Mouse (Mus musculus) ovary, postnatal 10 days (tissue): ENCODE results near the gene Pvalb.

Source experiments
- DNase-seq: peaks from one replicate; pipeline ENCODE4 v3.0.0; 2022; ENCODE audit warnings: low spot score

Gene Pvalb

DNA sequence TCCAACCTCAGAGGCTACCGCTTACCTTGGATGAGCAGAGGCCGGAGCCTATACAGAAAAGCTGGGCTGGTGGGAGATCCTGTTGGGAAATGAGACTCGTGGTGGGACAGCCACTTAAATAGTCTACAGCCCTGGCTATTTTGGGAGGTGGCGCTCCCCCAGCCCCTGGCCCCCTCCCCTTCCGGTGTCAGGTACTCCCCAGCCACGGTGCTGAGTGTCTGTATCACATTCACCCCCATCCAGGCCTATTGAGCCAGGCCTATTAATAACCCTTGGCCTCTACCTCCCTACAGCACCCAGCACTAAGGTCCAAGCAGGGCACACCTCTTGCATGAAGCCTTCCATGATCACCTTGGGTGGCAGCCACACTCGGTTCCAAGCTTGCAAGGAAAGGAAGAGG, at the start of gene Pvalb:
Pvalb (minus strand) TSS at position 89 of the 400 bp plus-strand sequence.
- DNase-seq: no peak

DNA sequence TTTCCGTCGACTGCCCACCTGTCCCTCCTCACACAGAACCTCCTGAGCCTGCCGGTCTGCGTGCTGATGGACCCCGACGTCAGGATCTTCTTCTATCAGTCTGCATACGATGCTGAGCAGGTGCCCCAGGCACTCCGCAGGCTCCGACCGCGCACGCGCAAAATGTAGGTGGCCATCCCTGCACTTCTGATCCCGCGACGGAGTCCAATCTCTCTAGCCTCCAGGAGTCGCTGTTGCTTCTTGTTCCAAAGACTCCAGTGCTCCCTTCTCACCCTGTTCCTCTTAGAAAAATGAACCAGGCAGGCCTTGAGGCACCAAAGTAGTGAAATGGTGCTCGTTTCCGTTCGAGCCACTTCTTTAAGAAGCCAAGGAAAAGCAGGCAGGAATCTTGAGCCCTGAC, 48.6 kb upstream of the Pvalb start:
- no peak for DNase-seq

DNA sequence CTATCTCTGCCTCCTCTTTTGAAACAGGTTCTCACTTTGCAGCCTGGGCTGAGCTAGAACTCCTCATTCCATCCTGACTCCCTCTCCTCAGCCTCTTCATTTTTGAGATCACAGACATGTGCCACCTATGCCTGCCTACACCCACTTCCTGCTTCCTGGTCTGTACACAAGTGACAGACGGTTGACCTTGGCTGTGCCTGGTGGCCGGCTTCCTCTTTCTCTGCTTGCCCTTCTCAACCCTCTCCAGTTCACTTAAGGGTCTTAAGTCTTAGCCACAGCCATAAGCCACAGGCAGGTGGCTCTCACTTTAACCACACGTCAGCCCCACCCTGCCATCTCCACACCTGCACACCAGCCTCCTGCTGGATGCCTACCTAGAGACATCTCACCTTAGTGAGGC, 42.2 kb upstream of the Pvalb start:
- DNase-seq: no peak

DNA sequence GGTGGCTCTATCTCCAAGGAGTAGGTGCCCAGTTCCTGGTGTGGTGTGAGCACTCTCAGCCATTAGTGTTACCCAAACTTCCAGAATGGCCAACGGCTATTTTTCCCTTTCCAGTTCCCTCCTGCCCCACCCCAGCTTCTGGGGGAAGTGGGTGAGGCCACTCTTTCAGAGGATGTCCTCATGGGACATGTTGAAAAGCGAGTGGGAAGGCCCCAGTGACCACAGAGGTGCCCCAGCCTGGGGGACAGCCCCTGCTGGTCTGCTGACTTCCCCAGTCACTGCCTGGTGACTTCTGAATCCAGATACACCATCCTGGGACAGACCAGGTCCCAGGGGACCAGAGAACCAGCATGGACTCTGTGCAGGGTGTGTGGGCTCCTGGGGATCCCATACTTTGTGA, 41.5 kb upstream of the Pvalb start:
- no peak for DNase-seq

DNA sequence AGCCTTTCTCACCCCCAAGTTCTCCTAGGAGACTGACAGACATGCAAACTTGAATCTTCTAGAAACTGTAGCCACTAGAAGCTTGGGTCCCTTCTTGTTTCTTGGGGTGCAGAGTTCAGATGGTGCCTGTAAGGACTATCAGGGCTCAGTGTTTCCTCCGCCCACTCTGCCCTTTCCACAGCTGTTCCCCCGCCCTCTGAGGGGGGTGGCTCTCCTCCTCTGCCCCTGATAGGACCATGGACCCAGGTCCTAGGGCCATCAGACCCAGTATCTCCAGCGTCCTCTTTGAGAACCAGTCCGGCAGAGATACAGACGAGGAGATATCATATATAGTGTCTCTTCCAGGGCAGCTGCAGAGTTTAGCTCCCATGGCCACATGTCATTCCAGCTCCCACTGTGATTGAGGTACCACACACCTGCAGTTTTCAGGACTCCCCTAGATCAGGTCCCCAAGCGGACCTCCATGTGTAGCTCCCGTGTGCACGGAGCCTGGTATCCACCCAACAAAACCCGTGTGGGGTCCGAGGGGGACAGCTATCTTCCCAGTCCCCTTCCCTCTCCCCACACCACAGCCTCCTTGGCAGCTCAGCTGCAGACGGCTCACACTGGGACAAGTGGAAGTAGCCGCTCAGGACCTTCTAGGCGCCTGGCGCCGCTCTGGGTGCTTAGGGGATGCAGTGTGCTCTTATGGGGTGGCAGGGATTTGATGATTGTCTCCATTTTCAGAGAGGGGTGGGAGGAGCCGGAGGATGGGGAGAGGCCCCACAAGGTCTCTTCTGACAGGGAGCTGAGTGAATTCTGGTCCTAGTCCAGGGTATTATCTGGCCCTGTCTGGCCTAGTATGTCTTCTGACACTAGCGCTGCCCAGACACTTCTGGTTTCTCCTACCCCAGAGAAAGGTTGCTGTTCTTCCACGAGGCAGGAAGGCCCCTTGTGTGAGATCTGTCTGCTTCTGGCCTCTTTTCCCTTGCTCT, 40.2 kb upstream of the Pvalb start:
- DNase-seq: no peak

DNA sequence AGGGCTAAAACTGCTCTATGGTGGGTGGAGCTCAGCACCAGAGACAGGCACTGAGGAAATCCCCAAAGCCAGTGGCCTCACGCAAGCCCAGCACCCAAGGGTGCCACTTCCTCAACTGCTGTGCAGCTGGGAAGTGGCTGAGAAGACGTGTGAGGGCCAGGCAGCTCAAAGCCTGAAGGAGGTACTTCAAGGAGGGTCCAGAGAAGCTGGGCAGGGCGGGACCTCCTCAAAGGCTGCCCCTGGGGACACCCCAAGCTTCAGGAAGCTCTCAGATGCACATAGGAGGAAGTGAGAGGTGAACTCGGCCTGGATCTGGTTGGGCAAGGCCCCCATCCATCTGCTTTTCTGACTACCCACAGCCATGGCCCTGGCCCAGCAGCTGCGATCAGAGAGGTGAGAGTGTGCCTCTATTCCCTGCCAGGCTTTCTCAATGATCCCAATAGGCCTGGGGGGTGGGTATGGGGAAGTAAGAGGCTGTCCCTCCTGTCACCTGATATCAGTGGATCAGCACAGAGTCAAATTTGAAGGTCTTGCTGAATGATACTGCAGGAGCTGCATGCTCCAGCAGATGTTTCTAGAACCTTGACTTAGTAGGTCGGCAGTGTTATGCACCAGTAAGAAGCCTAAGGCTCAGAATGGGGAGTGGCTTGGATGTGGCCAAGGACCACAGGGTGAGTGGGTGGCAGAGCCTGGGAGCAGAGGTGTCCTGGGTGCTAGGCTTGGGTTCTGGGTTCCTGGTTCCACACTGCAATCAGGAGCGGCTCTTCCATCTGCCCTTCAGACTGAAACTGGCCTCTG, 38.7 kb upstream of the Pvalb start, which contains the start of gene Ncf4:
Ncf4 (plus strand) TSS at position 107 of the 798 bp plus-strand sequence.
- DNase-seq: no peak

DNA sequence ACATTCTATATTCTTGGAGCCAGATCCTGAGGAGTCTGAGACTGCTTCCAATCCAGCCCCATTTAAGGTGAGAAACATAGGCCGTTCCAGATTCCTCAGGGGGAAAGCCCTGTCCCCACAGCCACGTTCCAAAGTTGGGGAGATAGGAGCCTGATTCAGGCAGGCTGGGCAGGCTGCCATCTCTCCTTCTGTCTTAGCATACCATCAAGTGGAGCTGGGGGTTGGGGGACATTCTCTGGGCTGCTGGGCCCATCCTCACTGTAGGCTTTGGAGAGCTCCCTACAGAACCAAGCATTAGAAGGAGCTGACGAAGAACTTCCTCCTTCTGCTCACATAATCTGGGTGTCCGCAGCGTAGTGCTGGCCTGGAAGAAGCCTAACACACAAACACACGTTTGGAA, 37.6 kb upstream of the Pvalb start:
- no peak for DNase-seq

DNA sequence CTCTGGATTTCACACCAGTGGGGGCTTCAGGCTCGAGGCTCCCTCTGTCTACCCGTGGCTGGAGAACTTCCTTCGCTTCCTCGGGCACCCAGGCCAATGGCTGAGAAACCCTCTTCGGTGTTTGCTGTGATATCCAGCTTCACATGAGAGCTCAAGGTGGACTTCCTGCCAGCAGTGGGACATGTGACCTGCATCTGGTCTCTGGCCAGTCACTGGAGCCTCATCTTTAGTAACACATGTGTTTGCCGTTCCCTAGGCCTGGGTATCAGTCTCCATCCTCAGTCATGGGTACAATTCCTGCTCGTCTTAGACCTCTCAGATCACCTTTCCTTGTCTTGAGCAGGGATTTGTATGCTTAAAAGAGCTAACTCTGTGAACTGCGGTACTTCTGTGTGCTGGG, 36.9 kb upstream of the Pvalb start:
- DNase-seq: no peak

DNA sequence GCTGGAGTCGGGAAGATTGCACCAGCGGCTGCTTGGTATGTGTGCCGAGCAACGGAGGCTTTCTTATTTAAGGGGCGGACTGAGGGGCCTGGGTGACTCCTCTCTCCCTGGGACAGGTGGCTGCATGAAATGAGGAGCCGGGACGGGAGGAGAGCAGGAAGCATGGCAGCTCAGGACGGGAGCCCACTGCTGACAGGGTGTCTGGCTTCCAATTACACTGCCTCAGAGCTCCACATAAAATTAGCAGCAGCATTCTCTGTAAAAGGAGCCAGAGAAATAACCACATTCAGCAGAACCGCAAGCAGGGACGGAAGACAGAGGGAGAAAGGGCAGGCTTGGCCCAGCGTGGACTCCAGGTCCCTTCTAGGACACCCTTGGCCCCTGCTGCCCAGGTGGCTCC, 35.1 kb upstream of the Pvalb start:
- DNase-seq: no peak

DNA sequence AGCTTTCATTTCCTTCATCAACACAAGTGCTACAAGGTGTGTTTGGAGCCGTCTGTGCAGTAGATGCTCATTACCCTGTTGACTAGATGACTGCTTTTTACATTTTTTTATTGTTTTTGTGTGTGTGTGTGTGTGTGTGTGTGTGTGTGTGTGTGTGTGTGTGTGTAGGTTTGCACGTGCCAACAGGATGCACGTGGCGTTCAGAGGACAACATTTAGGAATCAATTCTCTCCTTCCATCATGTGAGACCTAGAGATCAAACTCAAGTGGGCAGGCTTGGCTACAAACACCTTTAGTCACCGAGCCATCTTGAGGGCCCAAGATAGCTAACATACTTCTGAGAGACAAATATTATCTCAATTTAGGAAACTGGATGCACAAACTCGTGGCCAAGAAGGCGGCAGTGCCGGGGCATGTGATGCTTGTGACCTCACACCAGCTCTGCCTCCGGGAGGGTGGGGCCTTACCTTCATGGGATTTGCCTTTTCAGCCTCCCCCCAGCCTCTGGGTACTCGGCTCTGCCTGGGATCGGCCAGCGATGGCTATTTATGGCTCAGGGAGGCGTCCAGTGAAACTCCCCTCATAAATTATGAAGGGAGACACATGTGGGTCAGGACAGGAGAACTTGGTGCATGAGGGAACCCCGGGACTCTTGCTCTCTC, 33.9 kb upstream of the Pvalb start:
- no peak for DNase-seq

DNA sequence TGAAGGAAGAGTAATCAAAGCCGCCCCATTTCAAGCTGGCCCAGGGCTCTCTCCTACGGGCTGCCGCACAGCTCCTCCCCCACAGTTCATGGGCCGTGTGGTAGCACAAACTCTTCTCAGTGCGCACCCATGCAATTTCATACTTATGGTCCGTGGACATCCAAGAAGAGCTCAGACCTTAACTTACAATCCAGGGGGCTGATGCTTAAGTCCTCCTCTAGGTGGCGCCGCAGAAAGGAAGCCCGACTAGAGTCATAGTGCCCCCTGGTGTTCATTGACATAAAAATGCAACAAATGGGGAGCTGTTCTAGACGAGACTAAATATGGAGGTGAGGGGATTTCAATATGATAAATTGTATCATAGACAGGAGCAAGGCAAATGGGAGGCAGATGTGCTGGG, 33.3 kb upstream of the Pvalb start:
- no peak for DNase-seq

DNA sequence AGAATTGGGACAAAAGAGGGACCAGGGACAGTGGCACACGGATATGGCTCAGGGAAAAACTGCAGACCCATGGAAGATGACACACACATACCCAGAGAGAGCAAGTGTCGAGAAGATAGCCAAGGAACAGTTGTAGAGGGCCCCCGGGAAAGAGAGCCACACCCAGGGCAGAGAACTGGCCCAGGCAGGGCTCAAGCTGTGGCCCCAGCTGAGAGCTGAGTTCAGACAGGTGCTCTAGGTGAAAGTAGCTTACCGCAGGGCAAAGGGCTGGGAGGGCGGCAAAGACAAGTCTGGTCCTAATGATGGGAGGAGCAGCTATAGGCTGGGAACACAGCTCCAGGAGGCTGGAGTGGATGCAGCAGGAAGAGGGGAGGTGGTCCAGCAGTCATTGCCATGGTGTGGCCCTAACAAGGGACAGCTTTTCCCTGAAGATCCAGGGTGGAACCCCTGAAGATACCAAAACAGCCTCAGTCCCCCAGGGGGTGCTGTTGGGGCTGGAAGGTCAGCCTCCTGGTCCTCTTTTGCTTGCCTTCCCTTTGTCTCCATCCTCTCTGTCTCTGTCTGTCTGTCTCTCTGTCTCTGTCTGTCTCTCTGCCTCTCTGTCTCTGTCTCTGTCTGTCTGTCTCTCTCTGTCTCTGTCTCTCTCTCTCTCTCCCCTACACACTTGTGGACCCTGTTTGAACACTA, 28.8 kb upstream of the Pvalb start:
- no peak for DNase-seq

DNA sequence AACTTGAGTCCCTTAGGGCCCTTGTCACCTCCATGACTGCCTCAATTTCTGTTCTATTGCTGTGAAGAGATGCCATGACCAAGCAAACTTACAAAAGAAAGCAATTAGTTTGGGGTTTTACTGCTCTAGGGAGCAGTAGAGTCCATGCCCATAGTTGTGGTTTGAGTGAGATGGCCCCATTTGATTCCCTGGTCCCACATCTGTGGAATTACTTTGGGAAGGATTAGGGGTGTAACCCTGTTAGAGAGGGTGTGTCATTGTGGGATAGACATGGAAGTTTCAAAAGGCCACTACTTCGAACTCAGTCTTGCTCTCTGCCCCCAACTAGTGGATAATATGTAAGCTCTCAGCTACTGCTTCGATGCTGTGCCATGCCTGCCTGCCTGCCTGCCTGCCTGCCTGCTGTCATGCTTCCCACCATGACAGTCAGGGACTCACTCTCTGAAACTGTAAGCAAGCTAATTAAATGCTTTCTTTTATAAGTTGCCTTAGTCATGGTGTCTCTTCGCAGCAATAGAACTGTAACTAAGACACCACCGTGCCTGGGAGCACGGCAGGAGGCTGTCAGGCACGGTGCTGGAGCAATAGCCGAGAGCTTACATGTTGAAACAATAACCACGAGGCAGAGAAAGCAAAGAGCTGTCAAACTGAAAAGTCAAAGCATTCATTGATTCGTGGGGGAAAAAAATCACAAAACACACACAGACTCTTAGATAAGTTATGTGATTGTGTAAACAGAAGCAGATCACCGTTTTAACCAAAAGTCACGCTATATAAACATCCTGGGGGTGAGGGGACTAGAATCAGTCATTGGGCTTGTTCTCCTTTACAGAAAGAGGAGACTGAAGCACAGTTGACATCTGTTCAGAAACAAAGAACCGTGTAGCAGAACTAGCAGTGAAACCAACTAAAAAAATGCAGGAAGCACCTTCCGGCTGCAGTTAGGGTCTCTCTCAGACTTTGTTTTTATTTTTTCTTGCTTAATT, 25.4 kb upstream of the Pvalb start:
- DNase-seq: no peak

DNA sequence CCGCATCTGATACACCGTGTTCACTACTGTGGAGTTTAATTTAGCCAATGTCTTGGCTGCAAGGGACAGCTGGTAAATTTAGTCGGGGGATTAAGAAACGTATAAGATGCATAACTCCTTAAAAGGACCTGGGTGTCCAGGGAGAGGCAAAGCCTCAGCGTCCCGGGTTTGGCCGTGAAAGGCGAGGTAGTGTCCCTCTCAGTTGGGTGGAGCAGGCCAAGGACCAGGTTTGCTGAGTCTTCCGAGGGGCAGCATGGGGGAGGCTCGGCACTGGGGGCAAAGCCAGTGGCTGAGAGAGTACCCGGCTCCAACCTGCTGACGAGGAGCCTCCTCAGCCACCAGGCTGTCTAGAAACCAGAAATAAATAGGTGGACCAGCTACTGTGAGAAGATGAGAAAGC, 21.6 kb upstream of the Pvalb start:
- DNase-seq: no peak

DNA sequence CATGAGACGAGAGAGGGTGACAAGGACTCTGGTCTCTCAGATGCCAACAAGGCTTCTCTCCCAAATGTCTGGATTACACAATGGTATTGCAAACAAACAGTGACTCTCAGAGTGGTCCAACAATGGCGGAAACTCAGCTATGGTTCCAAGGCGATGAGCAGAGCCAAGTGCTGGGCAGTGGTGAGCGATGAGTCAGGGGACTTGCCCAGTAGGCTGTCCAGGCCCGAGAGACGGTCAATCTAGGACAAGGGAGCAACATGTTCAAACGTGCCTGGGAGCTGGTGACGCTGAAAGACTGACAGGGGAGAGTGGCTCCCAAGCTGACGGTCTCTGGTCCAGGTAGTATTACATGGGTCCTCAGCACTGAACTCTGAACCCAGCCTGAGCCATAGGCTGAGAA, 9.1 kb upstream of the Pvalb start:
- DNase-seq: no peak

DNA sequence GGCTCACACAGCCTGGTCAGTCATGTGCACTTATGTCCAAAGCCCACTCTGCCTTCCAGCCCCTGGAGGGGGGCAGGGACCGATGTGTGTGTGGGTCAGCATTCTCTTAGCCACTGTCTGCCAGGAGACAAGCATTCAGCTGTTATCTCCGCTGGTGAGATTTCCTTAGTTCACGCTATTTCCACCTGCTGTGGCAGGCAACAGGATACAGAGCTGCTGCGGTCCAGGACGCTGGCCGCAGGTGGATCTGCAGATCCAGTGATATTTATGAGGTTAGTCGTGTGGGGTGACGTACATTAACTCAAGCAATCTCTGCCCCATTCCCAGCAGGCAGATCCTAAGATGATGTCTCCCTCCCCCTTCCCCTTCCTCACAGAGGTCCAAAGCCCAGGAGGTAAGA, 5.2 kb upstream of the Pvalb start:
- DNase-seq: no peak

DNA sequence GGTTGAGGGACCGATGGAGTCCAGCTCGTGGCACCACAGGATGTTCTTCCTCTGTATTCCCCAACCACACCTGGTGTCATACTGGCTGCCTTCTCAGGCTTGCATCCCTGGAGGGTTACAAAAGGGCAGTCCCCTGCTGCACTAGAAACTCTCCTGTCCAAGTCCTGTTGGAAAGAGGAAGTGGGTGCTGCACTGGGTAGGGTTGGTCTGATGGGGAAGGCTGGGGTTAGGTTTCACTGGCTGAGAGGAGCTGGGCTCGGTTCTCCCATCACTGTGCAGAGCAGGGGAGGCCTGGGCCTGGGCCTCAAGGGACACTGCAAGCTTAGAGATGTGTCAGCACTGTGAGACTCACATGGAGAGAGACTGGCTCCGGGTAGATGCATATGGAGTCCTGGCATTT, 4.0 kb upstream of the Pvalb start:
- no peak for DNase-seq

DNA sequence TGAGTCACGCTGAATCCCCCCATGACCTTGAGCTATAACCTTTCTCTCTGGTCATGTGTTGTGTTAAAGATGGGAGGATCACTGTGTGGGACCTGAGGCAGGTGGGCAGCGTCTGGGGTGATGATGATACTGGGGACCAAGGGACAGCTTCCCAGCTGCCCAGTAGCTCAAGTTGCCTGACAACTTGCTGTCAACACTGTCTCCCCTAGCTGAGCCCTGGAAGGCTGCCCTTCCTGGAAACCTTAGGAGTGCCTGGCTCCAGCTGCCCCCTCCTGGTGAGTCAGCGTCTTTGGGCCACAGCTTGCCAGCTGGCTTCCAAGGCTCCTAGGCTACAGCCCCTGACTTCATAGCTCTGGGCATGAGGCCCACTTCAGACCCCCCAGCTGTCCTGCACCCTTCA, 1.0 kb downstream of the Pvalb start:
- DNase-seq: no peak

DNA sequence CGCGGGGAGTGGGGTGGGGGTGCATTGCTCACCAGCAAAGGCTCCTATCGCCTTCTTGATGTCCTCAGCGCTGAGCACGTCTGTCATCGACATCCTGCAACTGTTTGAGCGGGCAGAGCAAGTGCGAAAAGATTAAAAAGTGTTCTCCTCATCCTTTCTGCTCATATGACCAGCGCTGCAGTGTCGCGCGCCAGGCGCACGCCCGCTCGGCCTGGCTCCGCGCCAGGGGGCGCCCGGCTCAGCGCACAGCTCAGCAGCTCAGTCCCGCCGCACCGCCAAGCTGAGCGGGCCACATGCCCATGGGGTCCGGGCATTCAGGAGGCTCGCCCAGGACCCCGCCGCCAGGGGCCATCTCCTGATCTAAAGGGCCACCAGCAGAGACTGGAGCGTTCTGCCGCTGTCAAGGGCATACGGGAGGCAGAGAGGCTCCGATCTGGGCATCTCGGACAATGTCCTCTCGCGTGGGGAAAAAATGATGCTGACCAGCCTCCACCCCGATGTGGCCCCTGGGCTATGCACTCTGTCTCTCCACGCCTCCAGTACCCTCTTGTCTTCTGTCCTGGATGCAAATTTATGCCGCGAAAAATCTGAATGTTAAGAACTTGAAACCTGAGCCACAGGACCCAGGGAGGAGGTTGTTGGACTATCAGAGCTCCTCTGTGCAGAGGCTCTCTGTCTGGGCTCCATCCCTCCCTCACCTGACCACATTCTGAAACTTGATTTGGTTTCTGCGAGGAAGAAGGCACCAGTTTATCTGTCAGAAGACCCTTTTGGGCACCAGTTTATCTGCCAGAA, 1.9 kb downstream of the Pvalb start:
- peak; percentile 12 for DNase-seq
